Mouse (Mus musculus) intestine, postnatal 0 days (tissue): ENCODE data around the gene Furin. TPM values are rescaled to one million over a fixed set of nuclear protein-coding genes. Genes with fewer than 3 reads are reported as not detected.

Experiments
- ATAC-seq: fragments of 200-750 bp; cut with Nextera tagmentation; 2 replicates; pipeline ENCODE4 v1.8.0; 2017; ENCODE audit warnings: mild to moderate bottlenecking, moderate TSS enrichment, moderate library complexity
- H3K27ac ChIP-seq: fragments of 300-500 bp; sonication (generic); 2 replicates; pipeline ENCODE4 v1.5.1; 2014; ENCODE audit warnings: mild to moderate bottlenecking, low read depth, low read length, moderate library complexity
- H3K27me3 ChIP-seq: fragments of 300-500 bp; sonication (generic); replicated peaks from 2 replicates; pipeline ENCODE4 v1.6.1; 2014; ENCODE audit warnings: low read length, mixed read lengths; ENCODE audit not compliant: control insufficient read depth, insufficient read depth
- H3K36me3 ChIP-seq: fragments of 300-500 bp; sonication (generic); 2 replicates; pipeline ENCODE4 v1.6.1; 2014; ENCODE audit warnings: mild to moderate bottlenecking, moderate library complexity; ENCODE audit not compliant: control insufficient read depth, insufficient read depth
- H3K4me1 ChIP-seq: fragments of 300-500 bp; sonication (generic); replicated peaks from 2 replicates; pipeline ENCODE4 v1.6.1; 2014; ENCODE audit warnings: antibody characterized with exemption, low read length, mixed read lengths; ENCODE audit not compliant: control insufficient read depth, insufficient read depth
- H3K4me2 ChIP-seq: fragments of 300-500 bp; sonication (generic); replicated peaks from 2 replicates; pipeline ENCODE4 v1.6.1; 2014; ENCODE audit warnings: low read depth, mild to moderate bottlenecking, moderate library complexity
- H3K4me3 ChIP-seq: fragments of 300-500 bp; sonication (generic); 2 replicates; pipeline ENCODE4 v1.5.1; 2014; ENCODE audit warnings: low read depth, low read length
- H3K9ac ChIP-seq: fragments of 300-500 bp; sonication (generic); 2 replicates; pipeline ENCODE4 v1.6.1; 2014; ENCODE audit warnings: mild to moderate bottlenecking, low read depth, low read length
- H3K9me3 ChIP-seq: fragments of 300-500 bp; sonication (generic); 2 replicates; pipeline ENCODE4 v1.6.1; 2016; ENCODE audit warnings: mixed run types; ENCODE audit not compliant: control insufficient read depth
- CTCF ChIP-seq: sonication (generic); IDR thresholded peaks from 2 replicates; pipeline ENCODE4 v1.5.1; 2016; ENCODE audit warnings: low read depth, mild to moderate bottlenecking, control low read depth, antibody characterized with exemption, moderate library complexity
- WGBS: fragments of 180-500 bp; shearing (Covaris S2); extraction: QIAGEN DNeasy Blood & Tissue Kit; methylation state at CpG from one replicate; pipeline ENCODE4 v1.1.7; 2014; 5-methylcytosine and 5-hydroxymethylcytosine counted together
- polyA plus RNA-seq: library from polyadenylated mRNA; unstranded; fragments of >200 nt; fragmentation: Nextera tagmentation; extraction: Ambion mirVana; gene quantifications from 2 replicates; pipeline ENCODE4 v1.2.1, GENCODE M21; 2015

The Furin gene
- polyA plus RNA-seq, 1 experiment from 2014 or later: 26.4 TPM

GRCm38 (mm10) chr7:80339793-80340628, 65.2 kb downstream of the Furin start:
- Histone ChIP-seq H3K4me2 (peak overlapping the region; percentile 67), H3K27ac (peak overlapping the region; percentile 69), H3K4me1 (no peaks in the 10 kb centered on the region; the same call in 1 of the 2 replicates), H3K27me3 (no peaks in the 10 kb centered on the region), H3K9me3 (no peaks in the 10 kb centered on the region), H3K4me3 (peak overlapping the region; percentile 59), H3K9ac (peak overlapping the region; percentile 55), H3K36me3 (peaks cover 22% of the 10 kb centered on the region)
- TF ChIP-seq CTCF: peak; percentile 91
- ATAC-seq: peak; percentile 95
- 1% methylated on average over 44 of the region's 45 CpGs for WGBS

GRCm38 (mm10) chr7:80339371-80339770, 65.9 kb downstream of the Furin start:
- Histone ChIP-seq H3K4me3 (peak overlapping the region; percentile 59), H3K27me3 (no peaks in the 10 kb centered on the region), H3K36me3 (peaks cover 28% of the 10 kb centered on the region), H3K9me3 (no peaks in the 10 kb centered on the region), H3K4me2 (peak overlapping the region; percentile 67), H3K9ac (peak overlapping the region; percentile 55), H3K27ac (no peak overlapping the region), H3K4me1 (no peaks in the 10 kb centered on the region; the same call in 1 of the 2 replicates)
- ATAC-seq: no peak
- no peak for TF ChIP-seq CTCF
- 7% methylated on average over 17 of the region's 17 CpGs for WGBS

Other genes with a start within 250 kb of the Furin start
- 23.1 and 25.1 TPM in 2 replicates for gene Sema4b, start 218.6 kb downstream of the Furin start, polyA plus RNA-seq
- 526 and 531 TPM in 2 replicates for gene Cib1, start 172.6 kb downstream of the Furin start, polyA plus RNA-seq
- 6.5 and 7.4 TPM in 2 replicates for gene Gdpgp1, start 172.6 kb downstream of the Furin start, polyA plus RNA-seq
- gene Ttll13, start 159.1 kb downstream of the Furin start, polyA plus RNA-seq: 0.77 and 1.3 TPM in 2 replicates
- gene Ngrn, start 144.2 kb downstream of the Furin start, polyA plus RNA-seq: 28.2 and 30.2 TPM in 2 replicates
- 11.7 and 12.9 TPM in 2 replicates for gene Vps33b, start 135.8 kb downstream of the Furin start, polyA plus RNA-seq
- gene Prc1, start 111.0 kb downstream of the Furin start, polyA plus RNA-seq: 32.5 TPM in 2 replicates
- gene Rccd1, start 81.0 kb downstream of the Furin start, polyA plus RNA-seq: 3.2 and 4.4 TPM in 2 replicates
- 19.7 and 20.0 TPM in 2 replicates for gene Unc45a, start 64.4 kb downstream of the Furin start, polyA plus RNA-seq
- gene Hddc3, start 62.3 kb downstream of the Furin start, polyA plus RNA-seq: 8.3 and 8.8 TPM in 2 replicates
- gene Man2a2, start 34.1 kb downstream of the Furin start, polyA plus RNA-seq: 4.8 and 5.3 TPM in 2 replicates
- 6.2 and 6.7 TPM in 2 replicates for gene Fes, start 17.5 kb downstream of the Furin start, polyA plus RNA-seq
- 2.7 and 3.1 TPM in 2 replicates for gene Blm, start 129.7 kb upstream of the Furin start, polyA plus RNA-seq